Mouse (Mus musculus): ENCODE results near the gene Yipf1. TPM values are rescaled to one million over a fixed set of nuclear protein-coding genes. Genes with fewer than 3 reads are reported as not detected.

The Yipf1 gene
- polyA plus RNA-seq, 1 experiment from 2014 or later: 42.3 TPM

DNA sequence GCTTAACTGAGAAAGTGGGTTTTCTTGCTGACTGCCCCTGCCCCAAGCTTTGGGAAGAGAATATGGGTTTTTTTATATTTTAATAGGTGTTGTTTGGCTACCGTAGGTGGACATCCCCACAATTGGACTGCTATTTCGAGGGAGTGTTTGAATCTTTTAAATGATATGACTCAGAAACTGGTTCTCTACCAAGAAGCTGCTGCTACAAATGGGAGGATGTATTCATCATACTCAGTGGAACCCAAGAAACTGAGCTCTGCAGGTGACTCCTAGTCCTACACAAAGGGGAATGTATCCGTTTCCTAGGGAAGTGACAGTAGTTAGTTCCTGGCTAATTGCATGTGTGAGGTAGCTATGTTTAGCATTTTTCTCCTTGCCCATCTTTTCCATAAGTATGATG is 75.2 kb downstream of the Yipf1 start:
- 90% methylated on average over 3 of the region's 3 CpGs for WGBS
- H3K4me1 ChIP-seq: no peaks in the 10 kb centered on the region
- H3K4me3 ChIP-seq: no peak overlapping the region
- peaks cover 97% of the 10 kb centered on the region for H3K36me3 ChIP-seq
- H3K9me3 ChIP-seq (replicated peaks): no peaks in the 10 kb centered on the region
- H3K27ac ChIP-seq: no peak overlapping the region
- no peaks in the 10 kb centered on the region for H3K27me3 ChIP-seq (ENCODE audit: low read depth, poor library complexity, severe bottlenecking)
- no peak for DNase-seq (ENCODE audit: low spot score)

DNA sequence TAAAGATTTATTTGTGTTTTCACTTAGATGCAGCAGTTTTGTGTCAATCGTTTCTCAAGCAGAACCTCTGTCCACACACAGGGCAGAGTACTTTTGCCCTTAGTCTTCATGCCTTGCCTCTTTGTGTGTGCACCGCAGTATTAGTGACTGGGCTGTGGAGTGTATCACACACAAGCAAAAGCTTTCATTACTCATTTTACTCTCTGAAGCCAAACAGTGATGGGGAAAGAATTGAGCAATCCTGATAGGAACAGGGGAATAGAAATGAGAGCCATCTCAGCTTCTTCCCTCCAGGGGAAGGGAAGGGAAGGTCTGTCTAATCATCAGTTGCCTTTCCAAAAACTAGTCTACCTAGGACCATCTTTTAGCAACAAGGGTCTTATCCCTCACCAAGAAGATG is 79.6 kb downstream of the Yipf1 start:
- Histone ChIP-seq H3K27ac (no peak overlapping the region), H3K9me3 (replicated peaks) (no peaks in the 10 kb centered on the region), H3K36me3 (peaks cover 99% of the 10 kb centered on the region), H3K4me1 (no peaks in the 10 kb centered on the region), H3K27me3 (ENCODE audit: low read depth, poor library complexity, severe bottlenecking) (no peaks in the 10 kb centered on the region), H3K4me3 (no peak overlapping the region)
- DNase-seq (ENCODE audit: low spot score): no peak
- WGBS: 91% methylated on average over 2 of the region's 2 CpGs

Other genes with a start within 250 kb of the Yipf1 start
- gene Mrpl37, start 247.5 kb upstream of the Yipf1 start, polyA plus RNA-seq (2016; fragmentation: Nextera tagmentation; extraction: Ambion mirVana): 145 and 167 TPM in 2 replicates
- 11.7 and 12.6 TPM in 2 replicates for gene Cyb5rl, start 247.4 kb upstream of the Yipf1 start, polyA plus RNA-seq (2016; fragmentation: Nextera tagmentation; extraction: Ambion mirVana)
- gene Cdcp2, start 217.5 kb upstream of the Yipf1 start, polyA plus RNA-seq (2016; fragmentation: Nextera tagmentation; extraction: Ambion mirVana): 0.11 TPM in 1 of 2 replicates, not detected in the other
- 259 and 274 TPM in 2 replicates for gene Tmem59, start 136.0 kb upstream of the Yipf1 start, polyA plus RNA-seq (2016; fragmentation: Nextera tagmentation; extraction: Ambion mirVana)
- 22.9 and 30.2 TPM in 2 replicates for gene Tceanc2, start 135.2 kb upstream of the Yipf1 start, polyA plus RNA-seq (2016; fragmentation: Nextera tagmentation; extraction: Ambion mirVana)
- gene Ldlrad1, start 105.2 kb upstream of the Yipf1 start, polyA plus RNA-seq (2016; fragmentation: Nextera tagmentation; extraction: Ambion mirVana): not detected in 2 replicates
- 75.1 and 89.6 TPM in 2 replicates for gene Lrrc42, start 60.8 kb upstream of the Yipf1 start, polyA plus RNA-seq (2016; fragmentation: Nextera tagmentation; extraction: Ambion mirVana)
- gene Hspb11, start 60.8 kb upstream of the Yipf1 start, polyA plus RNA-seq (2016; fragmentation: Nextera tagmentation; extraction: Ambion mirVana): 23.4 and 24.6 TPM in 2 replicates
- gene Dio1, start 7.2 kb upstream of the Yipf1 start, polyA plus RNA-seq (2016; fragmentation: Nextera tagmentation; extraction: Ambion mirVana): not detected in 2 replicates
- gene Ndc1, start 53.4 kb downstream of the Yipf1 start, polyA plus RNA-seq (2016; fragmentation: Nextera tagmentation; extraction: Ambion mirVana): 53.0 and 54.5 TPM in 2 replicates
- 5.1 and 9.9 TPM in 2 replicates for gene Glis1, start 120.2 kb downstream of the Yipf1 start, polyA plus RNA-seq (2016; fragmentation: Nextera tagmentation; extraction: Ambion mirVana)